Mouse (Mus musculus): Measurements from ENCODE around the gene Aspg.

DNA sequence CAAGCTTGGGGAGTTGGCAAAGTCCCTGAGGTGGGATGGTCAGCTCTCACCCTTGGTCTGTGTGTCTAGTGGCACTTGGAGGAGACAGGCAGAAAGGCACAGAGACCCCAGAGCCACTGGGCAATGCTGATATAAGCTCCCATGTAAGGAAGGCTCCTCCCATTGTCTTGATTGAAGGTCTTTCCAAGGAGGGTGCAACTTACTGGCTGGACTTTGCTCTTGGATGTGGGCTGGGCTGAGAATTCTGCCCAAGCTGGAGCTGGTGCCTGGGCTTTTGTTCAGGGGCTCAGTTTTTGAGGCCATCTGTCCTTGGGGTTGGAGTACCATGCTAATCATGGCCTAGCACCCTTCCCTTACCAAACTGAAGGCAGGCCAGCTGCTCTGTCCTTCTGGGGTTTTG is 52.3 kb downstream of the Aspg start:
- no peak for TF ChIP-seq CTCF (conservative IDR thresholded peaks at IDR 0.05; ENCODE audit: low read length)
- TF ChIP-seq NANOG (IDR thresholded peaks at IDR 0.05; ENCODE audit: borderline replicate concordance, low read length): no peak

Measured in E14TG2a.4 (cell line).